Mouse (Mus musculus) bone marrow macrophage, adult 2 months (primary cell): ENCODE data around the gene Jarid2. TPM values are rescaled to one million over a fixed set of nuclear protein-coding genes. Genes with fewer than 3 reads are reported as not detected.

Experiments
- H3K27ac ChIP-seq: 2 replicates; pipeline ENCODE4 v1.5.1; 2012; ENCODE audit warnings: low read depth, low read length; ENCODE audit not compliant: insufficient read depth
- H3K4me1 ChIP-seq: 2 replicates; pipeline ENCODE4 v1.6.1; 2012; ENCODE audit warnings: low read length; ENCODE audit not compliant: control insufficient read depth, insufficient read depth
- H3K4me3 ChIP-seq: 2 replicates; pipeline ENCODE4 v1.5.1; 2012; ENCODE audit warnings: mild to moderate bottlenecking, low read length, moderate library complexity; ENCODE audit not compliant: insufficient read depth
- CTCF ChIP-seq: IDR thresholded peaks from 2 replicates; pipeline ENCODE4 v1.5.1; 2012; ENCODE audit warnings: low read depth, mild to moderate bottlenecking, low read length, moderate library complexity
- POLR2A ChIP-seq: IDR thresholded peaks from 2 replicates; pipeline ENCODE4 v1.6.1; 2012; ENCODE audit warnings: mild to moderate bottlenecking, low read depth, low read length, borderline replicate concordance
- polyA plus RNA-seq: library from polyadenylated mRNA; stranded (reverse); fragments of >200 nt; gene quantifications from 2 replicates; pipeline ENCODE4 v1.2.4, GENCODE M21; 2012; ENCODE audit not compliant: missing spikeins, insufficient read depth, insufficient read length

Jarid2 gene
- polyA plus RNA-seq, 1 experiment, result 41.4 TPM

- Histone ChIP-seq H3K27ac (no peak overlapping the region), H3K4me1 (peaks cover 19% of the 10 kb centered on the region), H3K4me3 (no peak overlapping the region)
- TF ChIP-seq CTCF, result no peak
- no peak for TF ChIP-seq POLR2A
Measured at GRCm38 (mm10) chr13:44735088-44735690, 5.9 kb downstream of the Jarid2 start.

GRCm38 (mm10) chr13:44737297-44737696 is 8.0 kb downstream of the Jarid2 start:
- no peak overlapping the region for H3K4me3 ChIP-seq
- TF ChIP-seq POLR2A (no peak), CTCF (no peak)

GRCm38 (mm10) chr13:44751780-44752179 is 22.5 kb downstream of the Jarid2 start:
- Histone ChIP-seq H3K4me3 (no peak overlapping the region), H3K27ac (no peak overlapping the region), H3K4me1 (peaks cover 7% of the 10 kb centered on the region)
- no peak for TF ChIP-seq CTCF
- no peak for TF ChIP-seq POLR2A

More at GRCm38 (mm10) chr13:44737297-44737696, 8.0 kb downstream of the Jarid2 start:
- Histone ChIP-seq H3K27ac (no peak overlapping the region), H3K4me1 (peaks cover 19% of the 10 kb centered on the region)

GRCm38 (mm10) chr13:44753206-44753605 is 23.9 kb downstream of the Jarid2 start:
- Histone ChIP-seq H3K27ac (no peak overlapping the region), H3K4me1 (peaks cover 7% of the 10 kb centered on the region), H3K4me3 (no peak overlapping the region)
- TF ChIP-seq POLR2A, result no peak
- no peak for TF ChIP-seq CTCF

GRCm38 (mm10) chr13:44755434-44755833 is 26.2 kb downstream of the Jarid2 start:
- no peak overlapping the region for H3K4me3 ChIP-seq
- TF ChIP-seq POLR2A, result no peak
- no peak for TF ChIP-seq CTCF
- H3K4me1 ChIP-seq, result peaks cover 17% of the 10 kb centered on the region
- H3K27ac ChIP-seq, result no peak overlapping the region

- Histone ChIP-seq H3K27ac (no peak overlapping the region), H3K4me1 (peaks cover 33% of the 10 kb centered on the region), H3K4me3 (no peak overlapping the region)
- TF ChIP-seq CTCF, result peak; percentile 36; the same call in 1 of the 2 replicates
- TF ChIP-seq POLR2A, result no peak
Measured at GRCm38 (mm10) chr13:44758750-44759149, 29.5 kb downstream of the Jarid2 start.

- H3K4me1 ChIP-seq, result peaks cover 33% of the 10 kb centered on the region
- no peak for TF ChIP-seq CTCF
- TF ChIP-seq POLR2A, result no peak
- H3K4me3 ChIP-seq, result no peak overlapping the region
- peak overlapping the region; percentile 92 for H3K27ac ChIP-seq
Measured at GRCm38 (mm10) chr13:44760761-44761160, 31.5 kb downstream of the Jarid2 start.

- no peak overlapping the region for H3K4me3 ChIP-seq
- H3K4me1 ChIP-seq, result peaks cover 41% of the 10 kb centered on the region
- no peak overlapping the region for H3K27ac ChIP-seq
- no peak for TF ChIP-seq POLR2A
- no peak for TF ChIP-seq CTCF
Measured at GRCm38 (mm10) chr13:44763068-44763467, 33.8 kb downstream of the Jarid2 start.

GRCm38 (mm10) chr13:44767751-44768150 is 38.5 kb downstream of the Jarid2 start:
- no peak for TF ChIP-seq CTCF
- no peak for TF ChIP-seq POLR2A
- Histone ChIP-seq H3K27ac (peak overlapping the region; percentile 42), H3K4me3 (no peak overlapping the region), H3K4me1 (peaks cover 36% of the 10 kb centered on the region)

GRCm38 (mm10) chr13:44770808-44771605 is 41.7 kb downstream of the Jarid2 start:
- TF ChIP-seq CTCF (no peak), POLR2A (no peak)
- Histone ChIP-seq H3K4me3 (no peak overlapping the region), H3K4me1 (peaks cover 42% of the 10 kb centered on the region), H3K27ac (no peak overlapping the region)

GRCm38 (mm10) chr13:44772816-44773215 is 43.5 kb downstream of the Jarid2 start:
- Histone ChIP-seq H3K4me1 (peaks cover 36% of the 10 kb centered on the region), H3K27ac (no peak overlapping the region), H3K4me3 (no peak overlapping the region)
- TF ChIP-seq CTCF (no peak), POLR2A (no peak)
